Mouse (Mus musculus): Measurements from ENCODE around the gene Fam69b. TPM values are rescaled to one million over a fixed set of nuclear protein-coding genes. Genes with fewer than 3 reads are reported as not detected.

Fam69b gene
- polyA plus RNA-seq, 2 experiments = 0.70 to 0.78 TPM

DNA sequence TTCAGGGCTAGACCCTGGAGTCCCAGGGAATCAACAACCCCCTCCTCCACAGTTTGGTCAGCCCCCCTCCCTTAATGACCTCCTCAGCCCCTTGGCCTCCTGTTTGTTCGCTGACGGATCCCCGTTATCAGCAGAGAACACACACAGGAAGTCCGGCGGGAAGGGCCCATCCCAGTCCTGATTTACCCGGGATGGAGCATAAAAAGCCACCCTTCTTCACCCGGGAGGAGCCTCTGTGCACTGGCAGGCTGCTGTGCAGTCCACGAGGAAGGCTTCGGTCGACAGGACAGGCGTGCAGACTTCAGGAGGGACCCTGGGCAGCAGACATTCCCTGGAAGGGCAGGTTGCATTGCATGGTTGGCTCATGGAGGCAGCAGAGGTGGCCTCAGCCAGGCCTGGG is 44.6 kb upstream of the Fam69b start:
- no peak overlapping the region for H3K9ac ChIP-seq (replicated peaks)
- 3% methylated on average over 11 of the region's 11 CpGs for WGBS (ENCODE audit: insufficient replicate concordance)
- no peak for ATAC-seq (ENCODE audit: insufficient read depth)
- no peak overlapping the region for H3K27ac ChIP-seq
- no peak overlapping the region for H3K4me2 ChIP-seq (ENCODE audit: low read depth)
- no peaks in the 10 kb centered on the region for H3K36me3 ChIP-seq (replicated peaks; ENCODE audit: control insufficient read depth, insufficient read depth, low read depth)
- DNase-seq (ENCODE audit: low read depth in 3 of 3, low spot score in 3 of 3) = no peak
- no peaks in the 10 kb centered on the region for H3K27me3 ChIP-seq (ENCODE audit: control insufficient read depth, insufficient read depth, low read length)
- H3K9me3 ChIP-seq (ENCODE audit: control insufficient read depth, low read length) = no peaks in the 10 kb centered on the region
- peaks cover 2 to 18% of the 10 kb centered on the region in 2 experiments; a peak in 3 of 4 replicates for H3K4me1 ChIP-seq (replicated peaks; ENCODE audit: control insufficient read depth in 2 of 2, insufficient read depth in 2 of 2, low read length in 1 of 2)
- TF ChIP-seq CTCF (IDR thresholded peaks at IDR 0.05; ENCODE audit: low read depth) (no peak), EP300 (IDR thresholded peaks at IDR 0.05; ENCODE audit: low read depth) (no peak)
- H3K4me3 ChIP-seq (ENCODE audit: insufficient read depth in 1 of 2, low read depth in 2 of 2, low read length in 2 of 2) = peak overlapping the region; percentile 21 to 33; a peak in 3 of 4 replicates

DNA sequence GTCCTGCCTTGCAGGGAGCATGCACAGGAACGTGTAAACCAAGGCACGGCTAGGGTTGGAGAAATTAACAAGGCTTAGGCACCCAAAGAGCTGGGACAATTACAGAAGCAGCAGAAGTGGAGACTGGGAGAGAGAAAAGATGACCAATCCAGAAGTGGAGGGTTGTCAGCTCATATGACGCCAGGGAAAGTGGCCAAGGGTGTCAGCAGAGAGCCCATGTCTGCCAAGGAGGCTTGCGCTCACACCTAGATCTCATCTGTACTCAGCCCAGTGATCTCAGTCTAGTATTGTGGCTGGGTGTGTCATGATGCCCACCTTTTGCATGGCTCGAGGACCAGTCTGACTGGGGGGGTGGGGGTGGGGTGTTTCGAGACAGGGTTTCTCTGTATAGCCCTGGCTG is 42.5 kb upstream of the Fam69b start:
- Histone ChIP-seq H3K9ac (replicated peaks) (peak overlapping the region; percentile 27), H3K36me3 (replicated peaks; ENCODE audit: control insufficient read depth, insufficient read depth, low read depth) (no peaks in the 10 kb centered on the region), H3K27ac (peak overlapping the region; percentile 14; the same call in 1 of the 2 replicates), H3K9me3 (ENCODE audit: control insufficient read depth, low read length) (no peaks in the 10 kb centered on the region), H3K4me3 (ENCODE audit: insufficient read depth in 1 of 2, low read depth in 2 of 2, low read length in 2 of 2) (peak overlapping the region; percentile 11 to 16), H3K4me2 (ENCODE audit: low read depth) (no peak overlapping the region), H3K4me1 (replicated peaks; ENCODE audit: control insufficient read depth in 2 of 2, insufficient read depth in 2 of 2, low read length in 1 of 2) (peaks cover 2 to 14% of the 10 kb centered on the region in 2 experiments; a peak in 3 of 4 replicates), H3K27me3 (ENCODE audit: control insufficient read depth, insufficient read depth, low read length) (no peaks in the 10 kb centered on the region)
- no peak for TF ChIP-seq CTCF (IDR thresholded peaks at IDR 0.05; ENCODE audit: low read depth)
- no peak for TF ChIP-seq EP300 (IDR thresholded peaks at IDR 0.05; ENCODE audit: low read depth)
- ATAC-seq (ENCODE audit: insufficient read depth) = no peak
- WGBS (ENCODE audit: insufficient replicate concordance) = 39% methylated on average over 6 of the region's 6 CpGs
- DNase-seq (ENCODE audit: low read depth in 3 of 3, low spot score in 3 of 3) = no peak

DNA sequence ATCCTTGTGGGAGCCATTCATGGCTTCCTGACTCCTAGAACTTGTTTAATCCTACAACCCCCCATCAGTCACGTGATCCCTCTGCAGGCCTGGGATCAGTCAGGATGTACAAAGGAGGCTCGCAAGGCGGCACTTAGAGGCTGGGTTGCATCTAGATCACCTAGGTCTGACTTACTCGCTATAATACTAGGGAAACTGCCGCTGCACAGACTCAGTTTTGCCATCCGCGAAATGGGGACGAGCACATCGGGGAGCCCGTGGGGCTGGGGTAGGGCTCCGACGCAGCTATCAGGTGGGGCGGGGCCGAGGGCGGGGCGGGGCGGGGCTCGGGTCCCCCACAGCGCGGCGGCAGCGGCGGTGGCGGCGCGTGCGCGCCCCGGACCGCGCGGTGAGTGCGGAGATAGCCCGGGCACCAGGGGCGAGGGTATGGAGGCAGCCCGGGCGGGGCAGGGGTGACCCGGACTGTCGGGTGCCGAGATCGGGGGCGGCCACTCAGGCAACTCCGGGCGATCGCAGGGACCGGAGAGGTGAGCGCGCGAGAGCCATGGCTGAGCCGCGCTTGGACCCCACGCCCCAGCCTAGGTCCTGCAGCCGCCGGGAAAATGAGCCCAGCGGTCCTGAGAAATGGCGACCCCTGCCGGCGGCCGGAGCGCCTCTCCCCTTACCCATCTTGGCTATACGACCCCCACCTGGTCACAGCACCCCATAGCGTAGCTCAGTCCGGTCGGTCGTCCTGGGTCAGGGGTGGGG is 41.8 kb upstream of the Fam69b start, which contains the start of gene Gm20532:
Gene Gm20532, plus strand, starts transcription at position 346 of the 750 bp plus-strand sequence.
- Histone ChIP-seq H3K4me2 (ENCODE audit: low read depth) (peak within 1 kb of the TSS; percentile 73), H3K36me3 (replicated peaks; ENCODE audit: control insufficient read depth, insufficient read depth, low read depth) (no peaks in the 10 kb centered on the region), H3K9ac (replicated peaks) (peak within 1 kb of the TSS; percentile 41), H3K9me3 (ENCODE audit: control insufficient read depth, low read length) (no peaks in the 10 kb centered on the region), H3K4me1 (replicated peaks; ENCODE audit: control insufficient read depth in 2 of 2, insufficient read depth in 2 of 2, low read length in 1 of 2) (peaks cover 2 to 14% of the 10 kb centered on the region in 2 experiments; a peak in 3 of 4 replicates), H3K27ac (peak within 1 kb of the TSS; percentile 14; the same call in 1 of the 2 replicates), H3K27me3 (ENCODE audit: control insufficient read depth, insufficient read depth, low read length) (no peaks in the 10 kb centered on the region), H3K4me3 (ENCODE audit: insufficient read depth in 1 of 2, low read depth in 2 of 2, low read length in 2 of 2) (peak within 1 kb of the TSS; percentile 64 to 69)
- no peak for DNase-seq (ENCODE audit: low read depth in 3 of 3, low spot score in 3 of 3)
- TF ChIP-seq CTCF (IDR thresholded peaks at IDR 0.05; ENCODE audit: low read depth) (peak; percentile 53), EP300 (IDR thresholded peaks at IDR 0.05; ENCODE audit: low read depth) (no peak)
- 1% methylated on average over 58 of the region's 65 CpGs for WGBS (ENCODE audit: insufficient replicate concordance)
- ATAC-seq (ENCODE audit: insufficient read depth) = peak; percentile 73

DNA sequence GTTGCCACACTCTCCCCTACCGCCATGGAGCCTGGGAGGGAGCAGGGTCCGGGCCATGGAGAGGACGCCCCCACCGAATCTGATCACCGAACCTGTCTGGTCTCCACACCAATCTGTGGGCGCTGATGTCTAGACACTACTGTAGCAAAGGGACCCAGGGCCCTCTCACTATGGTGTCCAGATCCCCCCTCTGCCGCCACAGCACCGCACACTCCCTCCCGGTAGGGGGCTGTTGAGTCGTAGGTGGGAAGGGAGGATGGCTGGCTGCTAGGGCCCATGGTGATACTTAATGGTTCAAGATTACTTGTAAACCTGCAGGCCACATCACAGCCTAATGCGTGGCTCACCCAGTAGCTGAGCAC is 41.2 kb upstream of the Fam69b start:
- Histone ChIP-seq H3K9me3 (ENCODE audit: control insufficient read depth, low read length) (no peaks in the 10 kb centered on the region), H3K9ac (replicated peaks) (peak overlapping the region; percentile 41), H3K27me3 (ENCODE audit: control insufficient read depth, insufficient read depth, low read length) (no peaks in the 10 kb centered on the region), H3K27ac (no peak overlapping the region), H3K4me3 (ENCODE audit: insufficient read depth in 1 of 2, low read depth in 2 of 2, low read length in 2 of 2) (peak overlapping the region; percentile 64 to 69), H3K36me3 (replicated peaks; ENCODE audit: control insufficient read depth, insufficient read depth, low read depth) (no peaks in the 10 kb centered on the region), H3K4me1 (replicated peaks; ENCODE audit: control insufficient read depth in 2 of 2, insufficient read depth in 2 of 2, low read length in 1 of 2) (peaks cover 2 to 14% of the 10 kb centered on the region in 2 experiments; a peak in 3 of 4 replicates), H3K4me2 (ENCODE audit: low read depth) (peak overlapping the region; percentile 73)
- ATAC-seq (ENCODE audit: insufficient read depth) (peak; percentile 36), DNase-seq (ENCODE audit: low read depth in 3 of 3, low spot score in 3 of 3) (no peak)
- TF ChIP-seq CTCF (IDR thresholded peaks at IDR 0.05; ENCODE audit: low read depth) (no peak; the same call in 1 of the 2 replicates), EP300 (IDR thresholded peaks at IDR 0.05; ENCODE audit: low read depth) (no peak)
- 1% methylated on average over 11 of the region's 11 CpGs for WGBS (ENCODE audit: insufficient replicate concordance)

DNA sequence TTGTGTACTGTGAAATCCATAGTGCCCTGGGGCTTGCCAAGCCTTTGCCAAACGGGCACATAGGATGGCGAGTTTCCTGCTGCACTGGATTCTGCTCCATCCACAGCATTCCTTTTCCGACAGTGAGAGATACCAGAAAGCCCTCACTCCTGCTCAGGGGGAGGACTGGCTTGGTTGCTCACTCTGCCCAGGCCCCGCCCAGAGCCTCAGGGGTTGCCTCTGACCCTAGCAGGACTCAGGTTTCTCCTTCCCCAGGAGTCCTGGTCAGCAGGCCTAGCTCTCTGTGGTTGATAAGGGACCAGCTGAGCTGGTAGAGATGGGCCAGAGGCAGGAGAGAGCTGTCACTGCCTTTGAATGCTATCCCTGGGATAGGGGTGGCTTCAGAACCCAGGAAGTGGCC is 39.7 kb upstream of the Fam69b start:
- no peak for DNase-seq (ENCODE audit: low read depth in 3 of 3, low spot score in 3 of 3)
- H3K4me2 ChIP-seq (ENCODE audit: low read depth) = no peak overlapping the region
- H3K27ac ChIP-seq = no peak overlapping the region
- 53% methylated on average over 4 of the region's 4 CpGs for WGBS (ENCODE audit: insufficient replicate concordance)
- no peaks in the 10 kb centered on the region for H3K9me3 ChIP-seq (ENCODE audit: control insufficient read depth, low read length)
- H3K9ac ChIP-seq (replicated peaks) = no peak overlapping the region
- TF ChIP-seq CTCF (IDR thresholded peaks at IDR 0.05; ENCODE audit: low read depth) (no peak), EP300 (IDR thresholded peaks at IDR 0.05; ENCODE audit: low read depth) (no peak)
- ATAC-seq (ENCODE audit: insufficient read depth) = no peak
- H3K36me3 ChIP-seq (replicated peaks; ENCODE audit: control insufficient read depth, insufficient read depth, low read depth) = no peaks in the 10 kb centered on the region; the same call in 1 of the 2 replicates
- H3K4me3 ChIP-seq (ENCODE audit: insufficient read depth in 1 of 2, low read depth in 2 of 2, low read length in 2 of 2) = no peak overlapping the region
- H3K4me1 ChIP-seq (replicated peaks; ENCODE audit: control insufficient read depth in 2 of 2, insufficient read depth in 2 of 2, low read length in 1 of 2) = peaks cover 2 to 14% of the 10 kb centered on the region in 2 experiments; a peak in 3 of 4 replicates
- no peaks in the 10 kb centered on the region for H3K27me3 ChIP-seq (ENCODE audit: control insufficient read depth, insufficient read depth, low read length)
